Mouse (Mus musculus) urinary bladder, postnatal 14 days (tissue): ENCODE data around the gene Cdt1.

ENCODE experiments used
- DNase-seq: peaks from one replicate; pipeline ENCODE4 v3.0.0; 2021; ENCODE audit warnings: low spot score

Gene Cdt1

DNA sequence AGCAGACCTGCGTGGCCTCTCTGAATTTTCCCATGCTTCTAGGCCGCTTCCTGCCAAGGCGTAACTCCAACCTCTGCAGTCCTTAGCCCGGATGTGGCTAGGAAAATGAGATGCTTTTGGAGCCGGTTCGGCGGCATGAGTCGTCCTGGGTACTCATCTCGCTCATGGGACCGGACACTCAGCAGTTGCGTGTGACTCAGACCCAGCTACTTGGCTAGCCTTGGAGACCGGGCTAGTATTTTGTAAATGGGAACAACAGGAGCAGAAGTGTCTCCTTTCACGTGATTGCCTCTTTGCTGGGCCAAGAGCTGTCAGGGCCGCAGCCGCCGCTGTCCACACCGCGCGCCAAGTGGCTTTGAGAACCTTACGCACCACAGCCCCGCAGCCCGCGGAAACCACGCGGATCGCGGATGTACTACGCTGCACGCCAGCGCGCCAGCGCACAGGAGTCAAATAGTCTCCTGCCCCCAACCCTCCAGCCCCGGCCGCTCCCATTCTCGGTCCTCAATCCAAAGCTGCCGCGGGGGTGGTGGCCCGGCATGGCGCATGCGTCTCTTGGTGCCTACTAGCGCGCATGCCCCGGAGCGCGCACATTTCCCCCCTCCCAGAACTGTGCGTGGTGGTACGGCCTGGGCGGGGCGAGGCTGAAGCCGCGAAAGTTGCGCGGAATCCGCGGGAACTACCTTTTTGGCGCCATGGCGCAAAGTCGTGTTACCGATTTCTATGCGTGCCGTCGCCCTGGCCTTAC is at the start of gene Cdt1:
Gene Cdt1 (plus strand): TSS at position 655 of the 748 bp plus-strand sequence.
- DNase-seq = peak; percentile 95

DNA sequence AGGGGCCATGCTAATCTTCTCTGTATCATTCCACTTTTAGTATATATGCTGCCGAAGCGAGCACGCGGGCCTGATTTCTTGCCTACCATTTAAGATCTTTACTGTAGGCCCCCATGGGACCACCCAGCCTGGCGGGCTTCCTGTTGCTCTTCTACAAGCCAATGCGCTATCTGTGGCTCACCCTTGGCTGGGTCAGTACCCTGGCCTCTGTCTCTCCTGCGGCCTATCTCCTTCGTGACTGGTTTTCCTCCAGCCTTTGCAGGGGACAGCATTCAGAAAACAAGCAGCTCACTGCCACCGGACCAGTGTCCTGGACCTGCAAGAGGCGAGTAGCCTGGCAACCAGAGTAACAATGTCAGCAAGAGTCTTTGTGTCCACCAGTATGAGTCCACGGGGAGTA is 47.2 kb upstream of the Cdt1 start:
- no peak for DNase-seq

DNA sequence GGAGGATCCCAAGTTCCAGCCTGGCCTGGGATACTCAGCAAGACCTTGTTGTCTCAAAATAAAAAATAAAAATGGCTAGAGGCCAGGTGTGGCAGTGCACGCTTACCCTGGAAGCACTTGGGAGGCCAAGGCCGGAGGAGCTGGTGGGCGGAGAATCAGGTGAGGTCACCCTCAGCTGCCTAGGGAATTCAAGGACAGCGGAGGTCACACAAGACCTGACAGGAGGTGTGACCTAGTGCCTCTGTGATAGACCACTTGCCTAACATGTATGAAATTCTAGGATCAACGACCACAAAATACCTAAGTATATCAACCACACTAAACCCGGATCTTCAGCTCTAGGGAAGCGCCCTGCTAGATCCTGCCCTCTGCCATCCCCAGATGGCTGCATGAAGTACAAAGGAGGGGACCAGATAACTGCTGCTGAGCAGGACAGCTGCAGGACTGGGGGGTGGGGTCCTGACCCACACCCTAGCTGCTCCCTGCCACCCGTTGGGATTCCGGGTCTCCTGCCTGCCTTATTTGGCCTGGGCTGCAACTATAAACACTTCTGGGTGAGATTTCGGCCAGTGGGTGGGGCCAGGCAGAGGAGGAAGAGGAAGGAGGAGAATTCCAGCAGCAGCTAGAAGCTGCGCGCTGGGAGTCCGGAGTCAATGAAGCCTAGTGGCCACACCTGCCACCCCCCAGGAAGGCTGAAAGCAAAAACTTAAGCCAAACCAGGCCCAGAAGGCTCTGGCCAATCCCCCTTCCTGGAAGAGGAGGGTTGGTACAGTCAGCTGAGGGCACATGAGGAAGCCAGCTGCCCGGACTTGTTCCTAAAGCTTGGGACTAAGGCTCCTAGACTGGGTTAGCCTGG is 44.8 kb upstream of the Cdt1 start:
- peak; percentile 71 for DNase-seq

DNA sequence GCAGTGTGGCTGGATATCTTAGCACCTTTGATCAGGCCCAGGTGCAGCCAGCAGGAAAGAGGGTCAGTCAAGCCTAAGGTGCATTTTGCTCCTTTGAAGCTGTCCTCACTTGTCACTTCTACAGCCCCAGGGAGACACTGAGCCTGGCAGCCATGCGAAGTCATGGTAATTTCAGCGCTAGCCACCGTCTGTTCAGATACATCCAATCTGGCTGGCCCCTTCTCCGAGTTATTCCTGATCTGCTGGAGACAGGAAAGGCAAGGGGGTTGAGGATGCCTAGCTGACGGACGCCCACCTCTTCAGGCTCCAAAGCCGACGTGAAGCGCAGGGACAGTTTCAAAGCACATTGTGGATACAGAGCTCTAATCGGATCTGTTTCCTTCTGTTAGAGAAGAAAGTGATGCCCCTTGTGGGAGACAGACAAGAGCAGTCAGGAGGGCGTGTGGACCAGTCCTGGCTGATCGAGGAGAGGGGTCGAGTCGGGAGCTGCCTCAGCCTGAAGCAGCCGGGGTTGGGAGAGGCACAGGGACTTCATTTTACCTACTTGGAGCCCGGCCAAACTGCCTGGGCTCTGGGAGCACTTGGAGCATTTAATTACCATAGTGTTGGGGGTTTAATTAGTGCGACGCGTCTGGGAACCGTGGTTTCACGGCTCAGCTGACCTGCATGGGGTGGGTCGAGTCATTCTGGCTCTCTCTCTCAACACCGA is 44.0 kb upstream of the Cdt1 start:
- peak; percentile 45 for DNase-seq

DNA sequence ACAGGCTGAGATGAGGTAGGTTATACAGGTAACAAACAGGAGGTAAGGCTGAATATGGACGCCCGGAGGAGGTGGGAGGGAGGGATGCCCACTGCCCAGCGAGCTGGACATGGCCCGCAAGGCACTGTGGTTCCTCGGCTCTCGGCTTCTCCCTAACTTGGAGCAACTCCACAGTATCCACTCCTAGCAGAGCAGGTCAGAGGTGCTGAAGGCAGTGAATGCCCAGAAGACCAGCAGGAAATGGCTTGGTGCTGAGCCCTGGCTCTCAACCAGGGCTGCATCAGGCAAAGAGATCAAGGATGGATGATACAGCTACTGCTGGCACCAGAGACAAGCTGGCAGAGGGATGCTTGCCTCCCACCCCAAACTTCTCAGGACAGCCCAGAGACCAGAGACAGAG is 43.3 kb upstream of the Cdt1 start:
- DNase-seq = no peak

DNA sequence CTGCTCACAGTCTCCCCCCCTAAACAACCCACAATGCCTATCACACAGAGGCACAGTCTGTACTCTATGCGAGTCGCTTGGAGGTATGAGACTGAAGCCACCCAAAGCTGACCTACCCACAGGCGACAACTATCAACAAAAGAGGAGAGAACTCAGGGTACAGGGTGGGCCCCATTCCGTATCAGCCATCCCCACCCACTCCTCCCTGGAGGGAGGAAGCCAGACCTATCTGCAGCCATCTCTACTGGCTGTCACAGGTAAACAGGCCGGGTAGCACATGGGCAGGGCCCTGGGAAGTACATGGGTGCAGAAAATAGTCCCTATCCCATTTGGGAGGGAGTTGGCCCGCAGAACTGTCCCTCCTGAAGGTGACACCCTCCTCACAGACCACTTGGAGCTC is 42.8 kb upstream of the Cdt1 start:
- peak; percentile 31 for DNase-seq

DNA sequence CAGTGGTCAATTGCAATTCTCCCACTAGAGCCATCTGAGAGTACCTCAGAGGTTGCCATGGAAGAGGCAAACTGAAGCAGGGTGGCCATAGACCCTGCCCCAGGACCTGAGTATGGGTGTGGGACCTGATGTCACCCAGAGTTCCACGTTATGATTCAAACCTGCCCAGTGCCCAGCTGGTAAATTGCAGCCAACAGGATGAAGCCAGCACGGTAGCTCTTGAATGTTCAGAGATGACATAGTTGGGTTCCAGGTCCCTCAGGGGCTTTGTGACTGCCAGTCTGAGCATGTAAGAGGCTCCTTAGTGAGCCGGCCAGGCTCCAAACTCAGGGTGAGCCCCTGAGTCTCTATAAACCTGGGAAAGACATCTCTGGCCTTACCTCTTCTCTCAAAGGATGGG is 41.7 kb upstream of the Cdt1 start:
- no peak for DNase-seq

DNA sequence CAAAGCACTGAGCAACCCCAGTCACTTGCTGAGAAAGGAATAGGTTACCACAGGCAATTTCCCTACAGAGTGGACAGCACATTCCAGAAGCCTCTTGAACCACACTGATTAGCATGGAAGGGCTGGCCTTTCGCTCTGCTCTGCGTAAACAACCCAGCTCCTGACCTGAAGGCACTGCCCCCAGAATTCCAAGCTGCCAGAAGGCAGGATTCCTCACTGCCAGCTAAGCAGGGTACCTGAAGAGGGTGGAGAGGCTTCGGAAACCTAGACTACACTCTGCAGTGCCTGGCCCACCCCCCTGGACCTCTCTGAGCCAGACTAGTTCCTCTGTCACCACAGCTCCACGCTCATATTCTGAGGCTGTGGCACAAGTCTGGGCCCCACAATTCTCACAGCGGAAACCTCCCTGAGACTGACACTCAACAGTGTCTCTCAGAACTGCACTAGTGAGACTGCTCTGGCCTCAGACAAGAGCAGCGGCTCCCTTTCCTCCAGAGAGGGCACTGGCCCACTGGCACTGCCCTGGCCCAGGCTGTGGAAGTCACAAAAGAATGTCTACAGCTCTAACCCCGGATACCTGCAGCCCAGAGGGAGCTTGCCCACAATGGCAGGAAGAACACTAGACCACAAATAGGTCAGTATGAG is 41.2 kb upstream of the Cdt1 start:
- DNase-seq = no peak

DNA sequence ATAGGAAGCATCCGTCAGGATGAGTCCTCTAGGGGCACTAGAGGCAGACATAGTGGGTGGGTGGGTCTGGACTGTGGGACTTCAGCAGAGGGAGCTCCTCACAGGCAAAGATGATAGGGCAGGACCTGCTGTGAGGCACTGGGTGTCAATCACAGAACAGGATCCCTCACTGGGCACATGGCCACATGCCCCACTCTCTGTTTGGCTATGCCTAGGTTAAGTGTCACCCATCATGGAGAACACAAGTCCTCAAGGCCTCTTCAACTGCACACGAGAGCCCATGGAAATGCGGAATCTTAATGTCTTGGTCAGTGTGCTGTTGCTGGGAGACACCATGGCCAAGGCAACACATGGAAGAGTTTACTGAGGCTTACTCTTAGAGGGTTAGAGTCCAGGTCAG is 39.9 kb upstream of the Cdt1 start:
- DNase-seq = no peak

DNA sequence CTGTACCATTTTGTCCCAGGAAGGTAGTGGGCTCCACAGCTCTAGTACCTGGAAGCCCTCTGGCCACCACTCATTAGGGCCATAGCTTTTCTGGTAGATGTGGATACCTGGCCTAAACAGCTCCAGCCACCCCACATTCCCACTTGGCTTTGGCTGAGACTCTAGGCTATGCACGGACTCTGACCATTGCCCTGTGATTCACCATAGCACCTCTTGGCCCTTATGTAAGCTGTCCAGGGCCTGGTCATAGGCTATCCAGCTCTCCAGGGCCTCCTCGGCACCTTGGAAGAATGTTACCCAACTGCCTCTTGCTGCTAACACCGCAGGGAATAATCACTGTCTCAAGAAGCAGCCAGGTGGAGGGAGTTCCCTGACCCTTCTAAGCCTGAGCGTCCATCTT is 38.7 kb upstream of the Cdt1 start:
- DNase-seq = no peak

DNA sequence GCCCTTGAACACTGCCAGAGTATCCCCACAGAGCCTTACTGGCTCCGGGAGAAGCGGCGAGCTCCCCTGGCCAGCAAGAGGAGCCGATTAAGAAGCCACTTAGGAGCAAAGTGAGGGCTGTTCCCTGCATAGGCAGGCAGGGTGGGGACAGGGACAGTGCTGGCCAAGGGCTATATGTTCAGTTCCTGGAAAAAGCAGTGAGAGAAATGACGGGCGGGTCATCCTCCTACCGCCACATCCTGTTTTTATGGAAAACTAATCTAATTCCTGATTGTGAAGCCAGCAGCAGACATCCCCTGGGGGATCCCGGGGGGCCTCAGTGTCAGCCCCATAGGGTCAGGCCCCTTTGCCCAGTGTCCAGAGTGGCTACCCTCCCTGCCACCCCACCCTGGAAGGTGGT is 36.5 kb upstream of the Cdt1 start:
- no peak for DNase-seq

DNA sequence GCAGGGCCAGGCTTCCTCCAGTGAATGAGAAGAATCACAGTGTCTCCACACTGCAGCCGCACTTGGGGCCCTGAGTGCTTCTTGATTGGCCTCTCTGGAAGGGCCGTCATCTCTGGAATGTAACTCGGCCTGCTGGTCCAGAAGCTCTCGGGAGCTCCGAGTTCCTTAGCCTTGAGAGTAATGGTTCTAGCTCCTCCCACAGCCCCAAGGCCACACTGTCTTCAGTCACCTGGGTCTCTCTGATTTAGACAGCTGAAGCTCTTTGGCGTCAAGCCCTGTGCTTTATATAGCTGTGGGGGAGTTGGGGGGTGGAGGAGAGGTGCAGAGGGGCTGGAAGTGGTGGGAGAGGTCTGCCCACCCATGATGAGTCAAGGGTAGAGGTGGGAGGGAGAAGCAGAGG is 30.8 kb upstream of the Cdt1 start:
- peak; percentile 90 for DNase-seq

DNA sequence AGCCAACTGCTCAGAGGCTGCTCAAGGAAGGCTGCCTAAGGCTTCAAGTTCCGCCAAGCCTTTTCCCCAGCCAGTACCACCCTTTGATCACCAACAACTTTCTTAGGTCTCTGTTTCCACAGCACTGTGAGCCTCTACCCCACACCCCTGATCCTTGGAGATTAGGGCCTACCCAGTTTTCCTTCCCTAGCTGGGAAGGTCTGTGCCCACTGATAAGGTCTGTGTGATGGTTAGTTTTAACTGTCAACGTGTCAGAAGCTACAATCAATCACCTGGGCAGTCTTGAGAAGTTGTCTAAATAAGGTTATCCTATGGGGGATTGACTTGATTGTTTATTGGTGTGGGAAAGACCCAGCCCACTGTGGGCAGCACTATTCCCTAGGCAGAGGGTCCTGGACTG is 30.0 kb upstream of the Cdt1 start:
- DNase-seq = no peak

DNA sequence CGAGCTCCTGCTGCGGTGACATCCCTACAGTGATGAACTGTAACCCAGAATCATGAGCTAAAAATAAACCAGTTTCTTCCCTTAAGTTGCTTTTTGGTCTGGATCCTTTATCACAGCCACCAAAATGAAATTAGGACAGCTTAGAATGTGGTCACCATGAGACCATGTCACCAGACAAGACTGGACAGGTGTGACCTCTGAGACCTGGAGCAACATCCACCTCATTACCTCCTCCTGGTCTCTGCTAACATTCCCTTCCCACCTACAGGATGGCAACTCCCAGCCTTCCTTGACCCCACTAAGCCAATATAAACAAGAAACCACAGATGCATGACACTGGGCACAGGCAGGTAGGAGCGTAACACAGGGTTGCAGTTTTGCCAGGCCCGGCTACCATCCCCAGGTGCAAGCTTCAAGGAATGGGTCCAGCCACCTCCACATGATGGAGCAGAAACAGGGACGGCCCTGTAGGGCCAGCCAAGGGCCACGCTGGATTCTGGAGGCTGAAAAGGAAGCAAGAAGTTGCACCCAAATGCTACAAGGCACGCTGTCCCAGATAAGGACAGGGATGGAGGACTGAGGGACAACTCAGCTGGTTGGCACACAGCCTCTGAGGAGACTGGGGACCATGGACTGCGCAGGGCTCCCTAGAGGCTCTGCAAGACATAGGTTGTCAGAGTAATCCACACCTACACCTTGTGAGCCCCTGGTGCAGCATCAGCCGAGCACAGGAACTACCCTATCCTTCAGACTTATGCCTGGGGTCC is 29.3 kb upstream of the Cdt1 start:
- no peak for DNase-seq

DNA sequence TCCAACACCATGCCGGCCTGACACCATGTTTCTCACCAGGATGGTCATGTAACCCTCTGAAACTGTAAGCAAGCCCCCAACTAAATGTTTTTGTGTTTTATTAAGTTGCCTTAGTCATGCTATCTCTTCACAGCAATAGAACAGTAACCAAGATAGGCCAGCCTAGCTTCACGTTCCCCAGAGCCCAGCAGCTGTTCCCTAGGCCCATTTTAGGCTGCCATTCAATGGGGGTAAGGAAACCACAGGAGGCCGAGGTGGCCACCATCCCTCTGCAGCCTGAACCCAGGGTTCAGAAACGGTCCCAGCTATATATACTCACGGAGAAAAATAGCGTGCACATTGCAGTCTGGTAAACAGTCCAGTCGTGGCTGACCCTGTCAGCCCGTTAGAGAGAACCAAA is 23.7 kb upstream of the Cdt1 start:
- no peak for DNase-seq

DNA sequence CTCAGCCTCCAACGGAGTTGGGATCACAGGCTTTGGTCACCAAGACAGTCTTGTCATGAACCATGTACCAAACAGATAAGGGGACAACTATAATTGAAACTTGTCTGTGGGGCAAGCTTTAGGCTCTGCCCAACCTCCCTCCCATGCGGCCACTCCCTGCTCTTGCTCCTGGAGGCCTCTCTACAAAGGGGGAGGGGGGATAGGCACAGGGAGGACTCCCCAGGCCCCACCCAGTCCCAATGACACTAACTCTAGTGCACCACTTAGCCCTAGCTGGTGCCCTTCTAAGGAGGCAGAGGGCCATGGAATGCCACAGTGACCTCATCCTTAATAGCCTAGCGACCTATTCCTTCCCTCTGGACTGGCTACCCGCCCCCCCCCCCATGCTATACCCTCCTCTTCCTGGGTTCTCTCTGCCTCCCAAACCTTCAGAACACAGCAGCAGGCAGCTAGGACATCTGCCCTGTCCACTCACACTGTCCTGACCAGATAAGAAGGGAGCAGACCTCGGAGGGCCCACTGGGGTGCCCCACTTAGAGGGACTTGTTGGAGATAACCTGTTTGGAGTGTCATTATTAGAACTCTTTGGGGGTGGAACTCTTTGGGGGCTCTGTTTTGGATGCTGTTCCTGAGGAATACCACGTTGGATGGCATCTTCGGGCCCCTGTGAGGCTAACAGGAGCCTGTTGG is 21.6 kb upstream of the Cdt1 start:
- DNase-seq = no peak

DNA sequence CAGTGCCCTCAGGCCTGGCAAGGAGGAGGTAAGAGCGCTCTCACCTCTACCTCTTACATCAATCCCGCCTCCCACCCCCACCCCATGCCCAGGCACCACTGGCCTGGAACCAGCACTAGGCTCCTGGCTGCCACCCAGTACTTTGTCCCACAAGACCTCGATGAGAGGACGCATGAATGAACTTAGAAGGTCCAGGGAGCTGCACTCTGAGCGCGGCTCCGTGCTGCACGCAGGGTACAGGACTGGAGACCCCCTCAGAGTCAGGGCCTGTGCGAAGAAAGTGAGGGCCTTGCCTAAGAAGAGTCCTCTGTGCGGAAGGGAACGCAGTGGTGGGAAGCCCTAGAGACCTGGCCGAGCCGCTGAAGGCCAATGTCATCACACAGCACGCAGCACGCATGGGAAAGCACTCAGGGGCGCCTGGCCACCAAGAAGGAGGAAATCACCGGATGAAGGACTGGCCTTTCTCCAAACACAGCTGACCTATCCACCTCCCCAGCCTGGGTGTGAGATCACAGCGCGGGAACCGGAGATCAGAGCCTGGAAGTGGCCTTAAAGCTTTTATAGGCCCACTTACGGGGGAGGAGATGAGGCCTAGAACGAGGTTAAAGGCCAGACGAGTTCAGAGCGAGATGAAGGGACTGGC is 20.9 kb upstream of the Cdt1 start:
- DNase-seq = no peak

DNA sequence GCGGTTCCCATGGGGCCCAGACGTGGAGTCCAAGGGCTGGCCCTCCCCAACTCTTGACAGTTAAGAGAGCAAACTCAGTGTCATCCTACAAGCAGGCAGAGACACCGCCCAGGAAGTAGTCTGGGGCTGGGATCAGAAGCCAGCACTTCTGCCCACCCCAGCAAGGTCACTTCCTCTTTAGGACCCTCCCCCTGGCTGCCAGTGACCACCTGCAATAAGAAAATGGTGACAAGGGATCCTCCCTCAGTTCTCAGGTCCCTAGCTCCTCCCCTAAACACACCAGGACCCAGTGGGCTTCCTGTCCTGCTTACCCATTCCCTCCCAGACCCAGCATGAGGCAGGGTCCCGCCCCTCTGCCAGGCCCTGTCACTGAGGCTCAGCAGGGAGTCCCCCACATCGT is 20.0 kb upstream of the Cdt1 start:
- DNase-seq = no peak

DNA sequence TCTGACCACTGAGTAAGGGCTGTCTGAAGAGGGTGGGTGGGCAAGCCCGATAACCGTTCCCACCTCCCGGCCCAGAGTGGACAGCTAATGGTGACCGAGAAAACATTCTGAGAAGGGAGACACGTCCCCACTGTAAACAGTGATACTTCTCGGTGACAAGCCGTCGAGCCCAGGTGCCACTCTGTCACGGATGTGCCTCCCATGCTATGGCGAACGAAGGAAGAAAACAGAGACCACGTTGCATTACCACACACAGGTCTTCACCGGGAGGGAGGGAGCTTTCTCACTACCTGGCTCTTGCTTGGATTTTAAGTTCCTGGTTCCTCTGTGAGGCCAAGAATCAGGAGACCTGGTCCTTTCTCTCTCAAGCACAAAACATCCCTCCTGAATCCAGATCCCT is 19.5 kb upstream of the Cdt1 start:
- no peak for DNase-seq

DNA sequence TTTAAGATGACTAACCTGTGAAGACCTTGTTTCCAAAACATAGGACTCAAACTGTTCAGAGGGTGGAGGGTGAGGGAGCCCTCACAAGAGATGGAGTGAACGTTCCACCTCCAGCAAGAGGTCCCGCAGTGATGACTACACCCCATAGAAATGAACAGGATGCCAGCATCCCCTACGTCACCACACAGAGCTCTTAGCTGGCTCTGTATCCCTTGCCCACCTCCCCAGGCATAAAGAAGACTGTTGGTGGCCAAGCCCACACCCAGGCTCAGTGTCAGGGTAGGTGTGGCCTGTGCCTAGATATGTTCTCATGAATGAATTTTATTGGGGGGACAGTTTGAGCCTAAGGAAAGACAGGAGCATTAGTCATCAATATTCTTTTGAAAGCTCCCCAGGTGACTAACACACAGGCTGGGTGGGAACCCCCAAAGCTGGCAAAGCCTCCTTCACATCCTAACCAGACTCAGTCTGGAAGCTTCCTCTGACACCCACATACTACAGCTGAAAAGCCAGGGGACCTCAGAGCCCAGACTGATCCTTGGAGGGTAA is 18.9 kb upstream of the Cdt1 start:
- DNase-seq = no peak
